Mouse (Mus musculus): ENCODE results near the gene Tmem40. TPM values are rescaled to one million over a fixed set of nuclear protein-coding genes. Genes with fewer than 3 reads are reported as not detected.
A peak's percentile ranks its signal among the peaks of the same experiment; 100 is the strongest.

The Tmem40 gene
- polyA plus RNA-seq, 1 experiment: 1.6 TPM

- no peak for DNase-seq (ENCODE audit: low read depth)
- TF ChIP-seq CTCF (IDR thresholded peaks at IDR 0.05; ENCODE audit: borderline replicate concordance, extremely low read depth, insufficient read depth, insufficient read length): no peak
- no peak for TF ChIP-seq POLR2A (IDR thresholded peaks at IDR 0.05; ENCODE audit: borderline replicate concordance, extremely low read depth, insufficient read depth, insufficient read length, poor library complexity, severe bottlenecking)
These were observed 6.0 kb upstream of the Tmem40 start for GRCm38 (mm10) chr6:115768207-115768606.

GRCm38 (mm10) chr6:115767357-115767756, 5.1 kb upstream of the Tmem40 start:
- no peak for DNase-seq (ENCODE audit: low read depth)
- no peak for TF ChIP-seq CTCF (IDR thresholded peaks at IDR 0.05; ENCODE audit: borderline replicate concordance, extremely low read depth, insufficient read depth, insufficient read length)
- TF ChIP-seq POLR2A (IDR thresholded peaks at IDR 0.05; ENCODE audit: borderline replicate concordance, extremely low read depth, insufficient read depth, insufficient read length, poor library complexity, severe bottlenecking): no peak

GRCm38 (mm10) chr6:115764179-115764578, 2.0 kb upstream of the Tmem40 start:
- peak; percentile 95 for DNase-seq (ENCODE audit: low read depth)
- TF ChIP-seq POLR2A (IDR thresholded peaks at IDR 0.05; ENCODE audit: borderline replicate concordance, extremely low read depth, insufficient read depth, insufficient read length, poor library complexity, severe bottlenecking) (no peak), CTCF (IDR thresholded peaks at IDR 0.05; ENCODE audit: borderline replicate concordance, extremely low read depth, insufficient read depth, insufficient read length) (no peak)

GRCm38 (mm10) chr6:115760982-115761381, 1.2 kb downstream of the Tmem40 start:
- TF ChIP-seq CTCF (IDR thresholded peaks at IDR 0.05; ENCODE audit: borderline replicate concordance, extremely low read depth, insufficient read depth, insufficient read length) (no peak), POLR2A (IDR thresholded peaks at IDR 0.05; ENCODE audit: borderline replicate concordance, extremely low read depth, insufficient read depth, insufficient read length, poor library complexity, severe bottlenecking) (no peak)
- no peak for DNase-seq (ENCODE audit: low read depth)

- DNase-seq (ENCODE audit: low read depth): no peak
- no peak for TF ChIP-seq CTCF (IDR thresholded peaks at IDR 0.05; ENCODE audit: borderline replicate concordance, extremely low read depth, insufficient read depth, insufficient read length)
- TF ChIP-seq POLR2A (IDR thresholded peaks at IDR 0.05; ENCODE audit: borderline replicate concordance, extremely low read depth, insufficient read depth, insufficient read length, poor library complexity, severe bottlenecking): no peak
These were observed 2.1 kb downstream of the Tmem40 start for GRCm38 (mm10) chr6:115760137-115760536.

- no peak for DNase-seq (ENCODE audit: low read depth)
These were observed 2.7 kb downstream of the Tmem40 start for GRCm38 (mm10) chr6:115759461-115759860.

GRCm38 (mm10) chr6:115758981-115759435, 3.2 kb downstream of the Tmem40 start:
- TF ChIP-seq POLR2A (IDR thresholded peaks at IDR 0.05; ENCODE audit: borderline replicate concordance, extremely low read depth, insufficient read depth, insufficient read length, poor library complexity, severe bottlenecking) (no peak), CTCF (IDR thresholded peaks at IDR 0.05; ENCODE audit: borderline replicate concordance, extremely low read depth, insufficient read depth, insufficient read length) (no peak)
- no peak for DNase-seq (ENCODE audit: low read depth)

More at GRCm38 (mm10) chr6:115759461-115759860, 2.7 kb downstream of the Tmem40 start:
- TF ChIP-seq POLR2A (IDR thresholded peaks at IDR 0.05; ENCODE audit: borderline replicate concordance, extremely low read depth, insufficient read depth, insufficient read length, poor library complexity, severe bottlenecking): no peak
- TF ChIP-seq CTCF (IDR thresholded peaks at IDR 0.05; ENCODE audit: borderline replicate concordance, extremely low read depth, insufficient read depth, insufficient read length): no peak

- no peak for TF ChIP-seq POLR2A (IDR thresholded peaks at IDR 0.05; ENCODE audit: borderline replicate concordance, extremely low read depth, insufficient read depth, insufficient read length, poor library complexity, severe bottlenecking)
- TF ChIP-seq CTCF (IDR thresholded peaks at IDR 0.05; ENCODE audit: borderline replicate concordance, extremely low read depth, insufficient read depth, insufficient read length): no peak
- DNase-seq (ENCODE audit: low read depth): no peak
These were observed 6.7 kb downstream of the Tmem40 start for GRCm38 (mm10) chr6:115755536-115755935.

- TF ChIP-seq POLR2A (IDR thresholded peaks at IDR 0.05; ENCODE audit: borderline replicate concordance, extremely low read depth, insufficient read depth, insufficient read length, poor library complexity, severe bottlenecking) (no peak), CTCF (IDR thresholded peaks at IDR 0.05; ENCODE audit: borderline replicate concordance, extremely low read depth, insufficient read depth, insufficient read length) (no peak)
- peak; percentile 46 for DNase-seq (ENCODE audit: low read depth)
These were observed 15.9 kb downstream of the Tmem40 start for GRCm38 (mm10) chr6:115746326-115746725.

GRCm38 (mm10) chr6:115743569-115743968, 18.6 kb downstream of the Tmem40 start:
- peak; percentile 20 for DNase-seq (ENCODE audit: low read depth)
- no peak for TF ChIP-seq CTCF (IDR thresholded peaks at IDR 0.05; ENCODE audit: borderline replicate concordance, extremely low read depth, insufficient read depth, insufficient read length)
- no peak for TF ChIP-seq POLR2A (IDR thresholded peaks at IDR 0.05; ENCODE audit: borderline replicate concordance, extremely low read depth, insufficient read depth, insufficient read length, poor library complexity, severe bottlenecking)

- TF ChIP-seq CTCF (IDR thresholded peaks at IDR 0.05; ENCODE audit: borderline replicate concordance, extremely low read depth, insufficient read depth, insufficient read length) (no peak), POLR2A (IDR thresholded peaks at IDR 0.05; ENCODE audit: borderline replicate concordance, extremely low read depth, insufficient read depth, insufficient read length, poor library complexity, severe bottlenecking) (no peak)
- DNase-seq (ENCODE audit: low read depth): no peak
These were observed 23.2 kb downstream of the Tmem40 start for GRCm38 (mm10) chr6:115739056-115739455.

- peak; percentile 28 for DNase-seq (ENCODE audit: low read depth)
- no peak for TF ChIP-seq POLR2A (IDR thresholded peaks at IDR 0.05; ENCODE audit: borderline replicate concordance, extremely low read depth, insufficient read depth, insufficient read length, poor library complexity, severe bottlenecking)
- peak; percentile 51; the same call in 1 of the 2 replicates for TF ChIP-seq CTCF (IDR thresholded peaks at IDR 0.05; ENCODE audit: borderline replicate concordance, extremely low read depth, insufficient read depth, insufficient read length)
These were observed 27.3 kb downstream of the Tmem40 start for GRCm38 (mm10) chr6:115734909-115735308.

All from brain, embryonic 14.5 days (tissue).